Mouse (Mus musculus): ENCODE data around the gene Olfr1428. TPM values are rescaled to one million over a fixed set of nuclear protein-coding genes. Genes with fewer than 3 reads are reported as not detected.
"Not testable (repeated sequence)": the region's sequence is repeated elsewhere in the genome, so short reads cannot be mapped to it uniquely, and the experiment has no call there.

The Olfr1428 gene
- polyA plus RNA-seq, 1 experiment from 2014 or later, result not detected

- Histone ChIP-seq H3K4me3 (replicated peaks; ENCODE audit: low read depth, low read length) (no peak within 1 kb of the TSS), H3K27ac (replicated peaks; ENCODE audit: low read depth, low read length) (no peak within 1 kb of the TSS), H3K9ac (replicated peaks; ENCODE audit: low read length) (no peak within 1 kb of the TSS), H3K36me3 (ENCODE audit: control insufficient read depth, insufficient read depth, low read length) (no peaks in the 10 kb centered on the region), H3K9me3 (ENCODE audit: control insufficient read depth, low read length) (no peaks in the 10 kb centered on the region), H3K4me1 (ENCODE audit: control insufficient read depth, insufficient read depth, low read length) (no peaks in the 10 kb centered on the region), H3K27me3 (ENCODE audit: control insufficient read depth, insufficient read depth, low read length) (no peaks in the 10 kb centered on the region), H3K4me2 (ENCODE audit: low read length) (no peak within 1 kb of the TSS)
- ATAC-seq (ENCODE audit: low FRiP score, low TSS enrichment) (no peak), DNase-seq (no peak)
- WGBS, result 80% methylated on average over 1 of the region's 1 CpGs
Measured at GRCm38 (mm10) chr19:12091913-12092312, 23.8 kb downstream of the Olfr1428 start, which contains the start of gene Olfr1426. Olfr1426 (minus strand) TSS chr19:12092013.

GRCm38 (mm10) chr19:12077631-12078030 lies 38.1 kb downstream of the Olfr1428 start, which contains the start of gene Olfr1425:
Olfr1425 (minus strand) TSS chr19:12077731.
- not testable (repeated sequence) for H3K27me3 ChIP-seq (ENCODE audit: control insufficient read depth, insufficient read depth, low read length); H3K4me3 ChIP-seq (replicated peaks; ENCODE audit: low read depth, low read length); DNase-seq; H3K9ac ChIP-seq (replicated peaks; ENCODE audit: low read length); H3K9me3 ChIP-seq (ENCODE audit: control insufficient read depth, low read length); H3K27ac ChIP-seq (replicated peaks; ENCODE audit: low read depth, low read length); H3K4me1 ChIP-seq (ENCODE audit: control insufficient read depth, insufficient read depth, low read length); H3K36me3 ChIP-seq (ENCODE audit: control insufficient read depth, insufficient read depth, low read length); ATAC-seq (ENCODE audit: low FRiP score, low TSS enrichment); H3K4me2 ChIP-seq (ENCODE audit: low read length)
- 79% methylated on average over 4 of the region's 4 CpGs for WGBS

- H3K9ac ChIP-seq (replicated peaks; ENCODE audit: low read length); H3K4me2 ChIP-seq (ENCODE audit: low read length); H3K9me3 ChIP-seq (ENCODE audit: control insufficient read depth, low read length); H3K4me1 ChIP-seq (ENCODE audit: control insufficient read depth, insufficient read depth, low read length); H3K27ac ChIP-seq (replicated peaks; ENCODE audit: low read depth, low read length); H3K4me3 ChIP-seq (replicated peaks; ENCODE audit: low read depth, low read length); DNase-seq; H3K36me3 ChIP-seq (ENCODE audit: control insufficient read depth, insufficient read depth, low read length); ATAC-seq (ENCODE audit: low FRiP score, low TSS enrichment); H3K27me3 ChIP-seq (ENCODE audit: control insufficient read depth, insufficient read depth, low read length): not testable (repeated sequence)
- WGBS, result 91% methylated on average over 1 of the region's 1 CpGs
Measured at GRCm38 (mm10) chr19:12069546-12069945, 46.2 kb downstream of the Olfr1428 start.

GRCm38 (mm10) chr19:12067806-12068205 lies 47.9 kb downstream of the Olfr1428 start:
- not testable (repeated sequence) for H3K9ac ChIP-seq (replicated peaks; ENCODE audit: low read length); DNase-seq; H3K27ac ChIP-seq (replicated peaks; ENCODE audit: low read depth, low read length); H3K4me1 ChIP-seq (ENCODE audit: control insufficient read depth, insufficient read depth, low read length); ATAC-seq (ENCODE audit: low FRiP score, low TSS enrichment); H3K4me2 ChIP-seq (ENCODE audit: low read length); H3K36me3 ChIP-seq (ENCODE audit: control insufficient read depth, insufficient read depth, low read length); H3K9me3 ChIP-seq (ENCODE audit: control insufficient read depth, low read length); H3K27me3 ChIP-seq (ENCODE audit: control insufficient read depth, insufficient read depth, low read length); H3K4me3 ChIP-seq (replicated peaks; ENCODE audit: low read depth, low read length)
- WGBS, result 85% methylated on average over 1 of the region's 1 CpGs

GRCm38 (mm10) chr19:12062582-12062981 lies 53.1 kb downstream of the Olfr1428 start, which contains the start of gene Olfr1424:
Olfr1424 (minus strand) TSS chr19:12062682.
- ATAC-seq (ENCODE audit: low FRiP score, low TSS enrichment); DNase-seq; H3K36me3 ChIP-seq (ENCODE audit: control insufficient read depth, insufficient read depth, low read length); H3K27me3 ChIP-seq (ENCODE audit: control insufficient read depth, insufficient read depth, low read length); H3K4me3 ChIP-seq (replicated peaks; ENCODE audit: low read depth, low read length); H3K4me1 ChIP-seq (ENCODE audit: control insufficient read depth, insufficient read depth, low read length); H3K9ac ChIP-seq (replicated peaks; ENCODE audit: low read length); H3K27ac ChIP-seq (replicated peaks; ENCODE audit: low read depth, low read length); H3K4me2 ChIP-seq (ENCODE audit: low read length); H3K9me3 ChIP-seq (ENCODE audit: control insufficient read depth, low read length): not testable (repeated sequence)
- WGBS, result 83% methylated on average over 1 of the region's 1 CpGs

Other genes with a start within 250 kb of the Olfr1428 start
- not detected in 2 replicates for gene Olfr1419, start 240.8 kb downstream of the Olfr1428 start, polyA plus RNA-seq (2014; fragmentation: Nextera tagmentation; extraction: Ambion mirVana)
- gene Olfr1420, start 229.3 kb downstream of the Olfr1428 start, polyA plus RNA-seq (2014; fragmentation: Nextera tagmentation; extraction: Ambion mirVana), result 0.15 TPM in 1 of 2 replicates, not detected in the other
- 19.1 and 23.1 TPM in 2 replicates for gene Patl1, start 203.5 kb downstream of the Olfr1428 start, polyA plus RNA-seq (2014; fragmentation: Nextera tagmentation; extraction: Ambion mirVana)
- gene Osbp, start 150.0 kb downstream of the Olfr1428 start, polyA plus RNA-seq (2014; fragmentation: Nextera tagmentation; extraction: Ambion mirVana), result 6.7 and 8.0 TPM in 2 replicates
- not detected in 2 replicates for gene Olfr1423, start 74.6 kb downstream of the Olfr1428 start, polyA plus RNA-seq (2014; fragmentation: Nextera tagmentation; extraction: Ambion mirVana)
- gene Olfr1424, start 53.2 kb downstream of the Olfr1428 start, polyA plus RNA-seq (2014; fragmentation: Nextera tagmentation; extraction: Ambion mirVana), result not detected in 2 replicates
- not detected in 2 replicates for gene Olfr1425, start 38.2 kb downstream of the Olfr1428 start, polyA plus RNA-seq (2014; fragmentation: Nextera tagmentation; extraction: Ambion mirVana)
- gene Olfr1426, start 23.9 kb downstream of the Olfr1428 start, polyA plus RNA-seq (2014; fragmentation: Nextera tagmentation; extraction: Ambion mirVana), result not detected in 2 replicates
- not detected in 2 replicates for gene Olfr1427, start 12.6 kb downstream of the Olfr1428 start, polyA plus RNA-seq (2014; fragmentation: Nextera tagmentation; extraction: Ambion mirVana)
- not detected in 2 replicates for gene Olfr76, start 7.3 kb upstream of the Olfr1428 start, polyA plus RNA-seq (2014; fragmentation: Nextera tagmentation; extraction: Ambion mirVana)
- not detected in 2 replicates for gene Olfr1555-ps1, start 54.2 kb upstream of the Olfr1428 start, polyA plus RNA-seq (2014; fragmentation: Nextera tagmentation; extraction: Ambion mirVana)
- gene Olfr1431, start 84.7 kb upstream of the Olfr1428 start, polyA plus RNA-seq (2014; fragmentation: Nextera tagmentation; extraction: Ambion mirVana), result not detected in 2 replicates
- gene Olfr1432, start 116.7 kb upstream of the Olfr1428 start, polyA plus RNA-seq (2014; fragmentation: Nextera tagmentation; extraction: Ambion mirVana), result not detected in 2 replicates
- gene Olfr262, start 125.8 kb upstream of the Olfr1428 start, polyA plus RNA-seq (2014; fragmentation: Nextera tagmentation; extraction: Ambion mirVana), result not detected in 2 replicates
- gene Olfr235, start 145.1 kb upstream of the Olfr1428 start, polyA plus RNA-seq (2014; fragmentation: Nextera tagmentation; extraction: Ambion mirVana), result not detected in 2 replicates
- gene Olfr1434, start 164.0 kb upstream of the Olfr1428 start, polyA plus RNA-seq (2014; fragmentation: Nextera tagmentation; extraction: Ambion mirVana), result not detected in 2 replicates
- gene Olfr1436, start 183.2 kb upstream of the Olfr1428 start, polyA plus RNA-seq (2014; fragmentation: Nextera tagmentation; extraction: Ambion mirVana), result not detected in 2 replicates
- gene Olfr1437, start 209.2 kb upstream of the Olfr1428 start, polyA plus RNA-seq (2014; fragmentation: Nextera tagmentation; extraction: Ambion mirVana), result not detected in 2 replicates
- not detected in 2 replicates for gene Olfr1438-ps1, start 220.0 kb upstream of the Olfr1428 start, polyA plus RNA-seq (2014; fragmentation: Nextera tagmentation; extraction: Ambion mirVana)

Measured in midbrain, embryonic 14.5 days (tissue).